Mouse (Mus musculus) erythroblast, adult 5-6 weeks (primary cell): ENCODE measurements around the gene Omp. TPM values are rescaled to one million over a fixed set of nuclear protein-coding genes. Genes with fewer than 3 reads are reported as not detected.

Experiments used
- ATAC-seq: replicated peaks from 2 replicates; pipeline ENCODE4 v1.8.0; 2016; ENCODE audit warnings: moderate number of reproducible peaks, mild to moderate bottlenecking, moderate TSS enrichment, inconsistent platforms; ENCODE audit not compliant: poor library complexity, low FRiP score, severe bottlenecking
- total RNA-seq, 2 experiments: library from RNA; stranded (forward) in 1 of 2; stranded (reverse) in 1 of 2; fragments of 150-400 nt in 1 of 2; fragments of 200-764, 138-1000 nt in 1 of 2; gene quantifications; 2 replicates each; pipeline versions ENCODE4 v1.2.3 to v1.2.4; 2015 to 2017; ENCODE audit warnings: low replicate concordance in 2 of 2

Gene Omp
- total RNA-seq, 2 experiments from 2014 or later = 4.8 to 11.2 TPM

DNA sequence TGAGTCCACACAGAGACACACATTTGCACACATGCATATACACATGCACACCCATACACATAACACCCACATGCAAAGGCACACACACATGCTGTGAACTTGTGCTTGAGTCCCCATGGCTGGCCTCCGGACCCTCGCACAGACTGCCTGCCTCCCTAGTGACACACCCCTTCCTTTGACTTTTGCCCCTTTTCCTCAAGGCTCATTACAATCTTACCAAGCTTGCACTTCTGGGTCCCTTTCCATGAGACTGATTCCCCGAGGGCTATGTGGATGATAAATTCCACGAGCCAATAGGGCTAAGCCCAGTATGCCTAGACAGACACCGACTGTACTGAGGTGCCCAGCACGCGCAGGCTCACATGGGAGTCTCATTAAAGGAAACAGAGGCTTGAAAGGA is 39.0 kb downstream of the Omp start:
- no peak for ATAC-seq

DNA sequence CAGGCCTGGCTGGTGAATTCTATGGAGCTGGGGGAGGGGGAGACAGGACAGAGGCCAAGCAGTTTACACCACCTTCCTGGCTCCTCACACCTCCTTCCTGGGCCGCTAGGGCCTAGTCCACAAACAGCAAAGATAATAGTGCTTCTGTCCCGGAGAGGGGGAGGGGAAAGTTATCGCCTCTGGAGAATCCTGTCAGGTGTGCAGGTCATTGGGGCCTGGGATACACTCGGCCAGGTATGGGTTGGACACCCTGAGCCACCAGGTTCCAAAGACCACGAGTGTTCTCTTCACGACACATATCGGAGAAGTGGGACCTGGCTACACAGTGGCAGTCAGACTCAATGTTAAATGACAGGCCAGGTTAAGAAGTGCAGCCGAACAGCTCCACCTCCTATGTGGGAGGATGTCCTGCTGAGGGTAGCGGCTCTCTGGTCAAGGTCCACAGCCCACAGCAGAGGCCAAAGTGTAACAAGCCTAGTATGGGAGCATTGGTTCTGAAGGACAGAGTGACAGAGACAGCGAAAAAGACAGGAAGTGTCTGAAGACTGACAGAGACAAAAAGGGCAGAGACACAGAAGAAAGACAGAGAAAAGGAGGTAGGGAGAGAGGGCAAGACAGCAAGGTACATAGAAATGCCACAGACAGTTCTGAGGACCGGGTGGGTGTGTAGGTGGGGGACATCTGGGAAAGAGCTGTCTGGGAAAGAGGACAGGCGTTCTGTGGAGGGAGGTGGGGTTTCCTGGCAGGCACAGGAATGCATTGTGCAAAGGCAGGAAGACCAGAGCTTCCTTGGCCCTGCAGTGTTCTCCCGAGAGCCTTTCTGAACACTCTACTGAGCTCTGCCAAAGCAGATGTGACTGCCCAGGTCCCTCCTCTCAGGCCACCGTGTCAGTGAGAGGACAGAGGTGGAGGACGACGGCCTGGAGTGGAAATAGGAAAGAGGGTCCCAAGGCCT is 40.5 kb downstream of the Omp start:
- ATAC-seq = no peak

DNA sequence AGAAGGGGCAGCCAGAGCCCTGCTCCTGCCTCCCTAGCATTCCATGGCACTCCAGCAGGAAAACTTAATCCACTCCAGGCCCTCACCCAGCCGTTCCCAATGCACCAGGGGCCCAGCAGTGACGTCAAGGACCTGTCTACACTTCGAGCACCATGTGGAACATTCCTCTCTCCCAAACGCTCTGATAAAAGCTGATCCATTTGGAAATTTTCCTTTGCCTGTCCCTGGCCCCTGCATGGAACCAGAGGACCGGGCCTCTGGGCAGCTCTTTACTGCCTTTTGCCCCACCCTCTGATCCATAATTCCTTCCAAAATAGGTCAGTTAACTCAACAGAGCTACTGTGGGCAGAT is 41.4 kb downstream of the Omp start:
- ATAC-seq = no peak

DNA sequence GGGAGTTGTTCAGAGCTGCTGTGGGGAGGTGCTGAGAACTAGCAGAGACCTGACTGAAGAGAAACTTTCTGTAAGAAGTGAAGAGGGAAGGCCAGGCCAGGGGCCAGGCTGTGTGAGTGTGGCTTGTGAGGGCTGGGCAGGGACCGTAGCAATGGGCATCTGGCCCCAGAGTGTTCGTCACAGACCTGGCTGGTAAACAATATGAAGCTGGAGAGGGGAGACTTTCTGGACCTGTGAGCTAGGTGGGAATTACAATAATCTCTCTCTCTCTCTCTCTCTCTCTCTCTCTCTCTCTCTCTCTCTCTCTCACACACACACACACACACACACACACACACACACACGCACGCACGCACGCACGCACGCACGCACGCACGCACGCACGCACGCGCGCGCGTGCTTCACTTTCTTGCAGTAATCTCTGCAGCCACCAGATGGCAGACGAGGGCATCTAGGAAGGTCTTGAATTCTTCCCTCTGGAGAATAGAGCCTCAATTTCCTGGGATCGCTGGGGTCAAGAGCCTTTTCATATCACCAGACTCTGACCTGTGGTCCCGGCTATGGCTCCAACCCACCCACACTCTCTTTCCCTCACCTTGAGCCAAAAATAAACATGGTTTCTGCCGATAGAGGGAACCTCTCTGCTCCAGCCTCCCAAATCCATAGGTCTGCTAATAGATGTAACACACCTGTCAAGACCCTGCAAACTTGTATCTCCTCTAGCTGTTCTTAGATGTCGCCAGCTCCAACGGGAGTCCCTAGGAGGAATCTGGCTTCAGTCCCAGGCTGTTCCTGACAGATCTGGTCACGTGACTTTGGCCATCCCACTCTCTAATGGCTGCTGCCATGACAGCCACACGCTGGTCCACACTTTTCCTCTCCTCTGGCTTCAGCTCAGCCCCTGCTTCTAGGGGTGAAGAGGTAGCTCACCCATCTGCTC is 42.0 kb downstream of the Omp start:
- ATAC-seq = peak; percentile 63

DNA sequence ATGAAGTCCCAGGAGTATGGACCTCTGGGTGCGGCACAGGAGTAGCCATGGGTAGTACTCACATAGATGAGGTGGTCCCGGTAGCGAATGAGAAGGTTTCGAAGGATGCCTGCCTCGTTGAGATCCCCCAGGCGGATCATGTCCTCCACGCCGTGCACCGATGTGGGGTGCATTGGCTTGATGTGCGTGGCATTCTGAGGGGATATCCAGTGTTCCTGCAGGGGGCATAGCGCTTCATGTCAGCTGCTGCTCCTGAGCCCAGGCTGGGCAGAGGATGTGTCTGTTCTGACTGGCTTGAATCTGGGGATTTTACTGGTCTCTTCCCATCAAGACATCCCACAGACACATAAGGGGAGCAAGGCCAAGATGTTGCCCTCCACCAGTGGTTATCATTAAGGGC is 42.8 kb downstream of the Omp start:
- ATAC-seq = no peak

DNA sequence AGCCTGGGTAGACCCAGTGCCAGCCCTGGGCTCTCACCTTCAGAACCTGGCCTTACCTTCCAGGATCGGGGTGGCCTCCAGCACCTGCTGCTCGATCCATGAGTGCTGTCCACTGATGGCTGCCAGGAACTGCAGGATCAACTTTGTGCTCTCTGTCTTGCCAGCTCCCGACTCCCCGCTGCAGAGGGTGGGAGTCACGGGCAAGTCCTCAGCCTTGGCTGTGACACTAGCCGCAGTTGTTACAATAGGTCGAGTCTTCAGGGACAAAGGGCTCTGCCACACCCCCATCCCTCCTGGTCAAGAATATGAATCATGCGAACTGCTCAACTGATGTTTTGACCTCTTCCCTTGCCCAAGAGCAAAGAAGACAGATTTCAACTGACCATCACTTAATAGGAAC is 47.7 kb downstream of the Omp start:
- ATAC-seq = no peak

DNA sequence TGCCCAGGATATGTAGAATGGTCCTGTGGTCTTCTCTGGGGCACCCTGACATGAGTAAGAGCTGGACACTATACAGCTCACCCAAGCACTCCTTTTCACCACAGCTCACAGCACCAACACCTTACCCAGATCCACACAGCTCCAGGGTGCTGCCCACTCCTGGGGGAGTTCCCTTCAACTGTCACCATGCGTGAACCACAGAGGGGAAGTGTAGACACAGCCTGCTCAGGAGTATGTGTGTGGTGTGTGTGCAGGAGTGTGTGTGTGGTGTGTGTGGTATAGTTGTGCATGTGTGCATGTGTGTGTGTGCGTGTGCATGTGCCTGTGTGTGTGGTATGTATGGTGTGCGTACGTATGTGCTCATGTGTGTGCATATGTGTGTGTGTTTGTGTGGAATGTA is 49.5 kb downstream of the Omp start:
- ATAC-seq = no peak

Other genes with a start within 250 kb of the Omp start
- gene Gdpd4, start 225.5 kb downstream of the Omp start, total RNA-seq (2015; ENCODE audit: low replicate concordance) = not detected in 2 replicates
- gene Gdpd4, start 225.5 kb downstream of the Omp start, total RNA-seq (2017; ENCODE audit: low replicate concordance) = not detected in 2 replicates
- 4.4 and 12.7 TPM in 2 replicates for gene Myo7a, start 26.0 kb downstream of the Omp start, total RNA-seq (2015; ENCODE audit: low replicate concordance)
- 2.8 and 7.0 TPM in 2 replicates for gene Myo7a, start 26.0 kb downstream of the Omp start, total RNA-seq (2017; ENCODE audit: low replicate concordance)
- 18.0 and 21.7 TPM in 2 replicates for gene Capn5, start 32.8 kb upstream of the Omp start, total RNA-seq (2015; ENCODE audit: low replicate concordance)
- 20.1 and 31.3 TPM in 2 replicates for gene Capn5, start 32.8 kb upstream of the Omp start, total RNA-seq (2017; ENCODE audit: low replicate concordance)
- not detected in 2 replicates for gene B3gnt6, start 54.0 kb upstream of the Omp start, total RNA-seq (2015; ENCODE audit: low replicate concordance)
- gene B3gnt6, start 54.0 kb upstream of the Omp start, total RNA-seq (2017; ENCODE audit: low replicate concordance) = not detected in 2 replicates
- 18.4 and 22.2 TPM in 2 replicates for gene Acer3, start 175.7 kb upstream of the Omp start, total RNA-seq (2015; ENCODE audit: low replicate concordance)
- 17.0 and 27.6 TPM in 2 replicates for gene Acer3, start 175.7 kb upstream of the Omp start, total RNA-seq (2017; ENCODE audit: low replicate concordance)
- not detected in 2 replicates for gene Tsku, start 215.8 kb upstream of the Omp start, total RNA-seq (2015; ENCODE audit: low replicate concordance)
- gene Tsku, start 215.8 kb upstream of the Omp start, total RNA-seq (2017; ENCODE audit: low replicate concordance) = 1.1 TPM in 1 of 2 replicates, not detected in the other